Mouse (Mus musculus) embryonic facial prominence, embryonic 13.5 days (tissue): ENCODE results near the gene Efl1. TPM values are rescaled to one million over a fixed set of nuclear protein-coding genes. Genes with fewer than 3 reads are reported as not detected.
A peak's percentile ranks its signal among the peaks of the same experiment; 100 is the strongest.

Experiments used
- ATAC-seq: fragments of 200-750 bp; cut with Nextera tagmentation; 2 replicates; pipeline ENCODE4 v1.8.0; 2017; ENCODE audit warnings: low read depth; ENCODE audit not compliant: insufficient number of reproducible peaks, insufficient read depth, low FRiP score, low TSS enrichment
- H3K27ac ChIP-seq: fragments of 300-500 bp; sonication (generic); 2 replicates; pipeline ENCODE4 v1.5.1; 2015; ENCODE audit warnings: moderate library complexity, mild to moderate bottlenecking, inconsistent platforms
- H3K27me3 ChIP-seq: fragments of 300-500 bp; sonication (generic); 2 replicates; pipeline ENCODE4 v1.6.1; 2015; ENCODE audit warnings: mild to moderate bottlenecking, inconsistent platforms
- H3K36me3 ChIP-seq: fragments of 300-500 bp; sonication (generic); 2 replicates; pipeline ENCODE4 v1.6.1; 2015; ENCODE audit warnings: mild to moderate bottlenecking, inconsistent platforms
- H3K4me1 ChIP-seq: fragments of 300-500 bp; sonication (generic); 2 replicates; pipeline ENCODE4 v1.6.1; 2015; ENCODE audit warnings: inconsistent platforms
- H3K4me2 ChIP-seq: fragments of 300-500 bp; sonication (generic); 2 replicates; pipeline ENCODE4 v1.6.1; 2015; ENCODE audit warnings: moderate library complexity, mild to moderate bottlenecking, inconsistent platforms
- H3K4me3 ChIP-seq: fragments of 300-500 bp; sonication (generic); 2 replicates; pipeline ENCODE4 v1.5.1; 2015; ENCODE audit warnings: mild to moderate bottlenecking, inconsistent platforms
- H3K9ac ChIP-seq: fragments of 300-500 bp; sonication (generic); 2 replicates; pipeline ENCODE4 v1.6.1; 2015; ENCODE audit warnings: mild to moderate bottlenecking, inconsistent platforms
- H3K9me3 ChIP-seq: fragments of 300-500 bp; sonication (generic); 2 replicates; pipeline ENCODE4 v1.6.1; 2016; ENCODE audit warnings: inconsistent platforms
- WGBS: fragments of 180-500 bp; shearing (Covaris S2); methylation state at CpG from one replicate; pipeline ENCODE4 v1.1.7; 2015; ENCODE audit warnings: mixed read lengths; 5-methylcytosine and 5-hydroxymethylcytosine counted together
- polyA plus RNA-seq: library from polyadenylated mRNA; unstranded; fragments of >200 nt; fragmentation: Nextera tagmentation; extraction: Ambion mirVana; gene quantifications from 2 replicates; pipeline ENCODE4 v1.2.1, GENCODE M21; 2015

The Efl1 gene
- polyA plus RNA-seq, 1 experiment from 2014 or later = 25.5 TPM

DNA sequence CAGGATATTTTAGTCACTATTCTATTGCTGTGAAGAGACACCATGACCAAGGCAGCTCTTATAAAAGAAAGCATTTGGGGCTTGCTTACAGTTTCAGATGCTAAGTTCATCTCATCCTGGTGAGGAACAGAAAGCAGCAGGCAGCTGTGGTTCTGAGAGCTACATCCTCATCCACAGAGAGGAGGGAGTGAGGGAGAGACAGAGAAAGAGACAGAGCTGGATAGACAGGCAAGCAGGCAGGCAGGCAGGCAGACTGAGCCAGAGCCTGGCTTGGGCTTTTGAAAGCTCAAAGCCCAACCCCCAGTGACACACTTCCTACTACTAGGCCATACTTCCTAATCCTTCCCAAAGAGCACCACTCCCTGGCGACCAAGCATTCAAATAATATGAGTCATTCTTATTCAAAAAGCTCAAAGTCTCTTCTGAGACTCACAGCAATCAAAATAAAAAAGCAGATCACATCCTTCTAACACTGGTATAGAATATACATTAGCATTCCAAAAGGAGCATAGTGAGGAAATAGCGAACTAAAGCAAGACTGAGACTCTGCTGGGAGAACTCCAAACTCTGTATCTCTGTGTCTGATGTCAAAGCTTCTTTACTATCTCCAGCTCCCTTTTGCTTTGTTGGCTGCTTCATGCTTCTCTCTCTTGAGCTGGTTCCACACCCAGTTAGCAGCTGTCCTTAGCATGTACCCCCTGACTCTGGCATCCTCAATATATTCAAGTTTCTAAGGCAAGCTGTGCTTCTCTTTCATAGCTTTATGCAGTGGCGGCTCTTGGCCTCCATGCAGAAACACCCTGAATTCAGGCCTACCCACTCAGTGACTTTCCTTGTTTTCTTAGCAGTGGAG is 86.6 kb downstream of the Efl1 start:
- WGBS = 84% methylated on average over 3 of the region's 3 CpGs
- no peak overlapping the region for H3K4me2 ChIP-seq
- H3K4me1 ChIP-seq = no peaks in the 10 kb centered on the region
- no peaks in the 10 kb centered on the region for H3K27me3 ChIP-seq
- no peaks in the 10 kb centered on the region for H3K9me3 ChIP-seq
- H3K9ac ChIP-seq = no peak overlapping the region
- H3K36me3 ChIP-seq = 0 out of 2 replicates have a peak, but pooled peaks cover 4% of the 10 kb centered on the region
- H3K27ac ChIP-seq = no peak overlapping the region; the same call in 1 of the 2 replicates
- no peak overlapping the region for H3K4me3 ChIP-seq
- no peak for ATAC-seq

DNA sequence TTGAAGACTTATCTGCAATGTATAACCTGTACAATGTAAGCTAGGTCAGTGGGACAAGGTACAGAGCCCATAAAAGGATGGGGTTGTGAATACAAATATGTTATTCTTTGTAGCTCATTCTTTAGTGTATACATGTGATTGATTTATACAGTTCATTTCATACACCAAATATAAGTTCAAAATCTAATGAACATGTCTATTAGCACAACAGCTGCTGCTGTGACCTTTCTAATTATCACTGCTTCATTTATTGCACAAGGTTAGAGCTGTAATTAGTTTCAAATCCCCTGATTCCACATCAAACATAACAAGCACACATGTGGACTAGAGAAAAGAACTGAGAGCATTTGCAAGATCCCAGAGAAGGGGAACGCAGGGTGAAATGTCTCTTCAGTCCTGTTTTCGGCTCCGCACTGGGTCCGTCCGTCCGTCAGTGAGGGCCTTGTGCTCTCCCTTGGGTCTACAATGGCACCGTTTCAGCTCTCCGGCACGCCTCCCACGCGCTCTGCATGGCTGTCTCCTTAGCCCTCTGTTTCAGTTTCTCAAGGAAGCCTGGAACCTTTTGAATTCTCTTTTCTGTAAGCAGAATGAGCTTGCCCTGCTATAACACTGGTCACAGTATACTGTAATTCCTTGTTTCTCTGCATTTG is 94.8 kb downstream of the Efl1 start:
- Histone ChIP-seq H3K4me2 (peak overlapping the region; percentile 39), H3K4me3 (no peak overlapping the region), H3K36me3 (0 out of 2 replicates have a peak, but pooled peaks cover 4% of the 10 kb centered on the region), H3K27ac (no peak overlapping the region), H3K4me1 (peaks cover 17% of the 10 kb centered on the region), H3K9me3 (no peaks in the 10 kb centered on the region), H3K27me3 (no peaks in the 10 kb centered on the region), H3K9ac (0 out of 2 replicates have a peak overlapping the region, but pooled peaks have one; percentile 46)
- ATAC-seq = no peak
- 50% methylated on average over 11 of the region's 11 CpGs for WGBS

DNA sequence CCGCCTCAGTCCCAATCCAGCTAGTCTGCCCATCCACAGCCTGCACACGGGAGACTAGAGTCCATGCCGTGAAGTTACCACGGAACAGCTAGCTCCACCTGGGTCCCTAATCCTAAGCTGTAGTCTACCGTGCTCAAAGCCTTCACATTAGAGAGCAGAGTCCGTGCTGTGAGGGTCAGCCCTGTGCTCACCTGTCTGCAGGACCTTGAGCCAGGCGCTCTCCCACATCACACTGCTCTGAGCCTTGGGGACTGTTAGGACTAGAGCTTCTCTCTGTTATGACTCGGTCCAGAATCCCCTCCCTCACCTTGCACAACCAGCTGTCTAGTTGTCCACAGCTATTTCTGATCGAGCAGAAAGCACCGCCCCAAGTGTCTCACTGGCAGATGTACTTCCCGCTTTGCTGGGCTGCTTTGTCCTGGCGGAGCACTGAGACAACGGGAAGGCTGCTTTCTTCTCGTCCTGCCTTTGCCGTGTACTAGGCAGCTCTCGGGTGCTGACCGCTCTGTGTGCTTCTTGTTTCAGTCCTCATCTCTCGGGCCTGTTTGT is 95.8 kb downstream of the Efl1 start:
- no peak for ATAC-seq
- WGBS = 77% methylated on average over 18 of the region's 18 CpGs

DNA sequence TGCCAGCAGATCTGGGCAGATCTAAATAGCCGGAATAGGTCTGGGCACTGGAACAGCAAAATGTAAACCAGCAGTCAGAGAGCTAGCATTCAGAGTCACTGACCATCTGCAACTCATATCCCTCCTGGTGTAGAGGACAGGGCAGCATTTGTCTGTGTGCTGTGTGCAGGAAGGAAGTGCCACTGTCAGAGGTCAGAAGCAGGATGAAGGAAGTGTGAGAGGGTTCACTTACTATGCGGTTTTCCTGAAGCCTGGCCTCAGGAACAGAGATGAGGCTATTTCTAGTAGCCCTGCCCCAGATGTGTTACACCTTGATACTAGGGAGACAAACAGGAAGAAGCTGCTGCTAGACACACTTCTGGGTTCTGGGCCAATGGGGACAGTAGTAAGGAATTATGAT is 100.4 kb downstream of the Efl1 start:
- Histone ChIP-seq H3K27me3 (no peaks in the 10 kb centered on the region), H3K4me2 (no peak overlapping the region), H3K36me3 (peaks cover 10% of the 10 kb centered on the region), H3K9ac (no peak overlapping the region), H3K27ac (no peak overlapping the region), H3K9me3 (no peaks in the 10 kb centered on the region), H3K4me3 (no peak overlapping the region), H3K4me1 (peaks cover 26% of the 10 kb centered on the region; the same call in 1 of the 2 replicates)
- 41% methylated on average over 2 of the region's 2 CpGs for WGBS
- ATAC-seq = no peak

More for the DNA sequence above, 95.8 kb downstream of the Efl1 start:
- 0 out of 2 replicates have a peak, but pooled peaks cover 4% of the 10 kb centered on the region for H3K36me3 ChIP-seq
- no peaks in the 10 kb centered on the region for H3K27me3 ChIP-seq
- no peak overlapping the region for H3K4me2 ChIP-seq
- H3K9ac ChIP-seq = no peak overlapping the region
- H3K4me3 ChIP-seq = no peak overlapping the region
- no peak overlapping the region for H3K27ac ChIP-seq
- no peaks in the 10 kb centered on the region for H3K9me3 ChIP-seq
- H3K4me1 ChIP-seq = peaks cover 23% of the 10 kb centered on the region

DNA sequence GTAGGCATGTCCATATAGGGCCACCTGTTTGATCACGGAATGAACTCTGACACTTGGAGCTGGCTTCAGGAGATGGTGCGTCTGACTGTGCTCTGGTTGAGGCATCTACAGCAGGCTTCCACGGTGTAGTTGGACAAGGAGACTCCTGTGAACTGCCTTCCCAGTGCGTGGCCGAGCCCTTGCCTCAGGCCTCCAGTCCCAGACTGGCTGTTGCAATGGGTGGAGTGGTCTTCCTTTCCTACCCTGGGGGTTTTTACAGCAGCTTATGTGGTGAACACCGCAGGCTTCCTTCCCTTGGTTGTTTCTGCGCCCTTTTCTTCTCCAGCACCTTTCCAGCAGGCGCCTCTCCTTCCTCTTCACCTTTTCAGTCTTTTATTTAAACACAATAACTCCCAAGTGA is 100.8 kb downstream of the Efl1 start:
- H3K9me3 ChIP-seq = no peaks in the 10 kb centered on the region
- no peak overlapping the region for H3K4me2 ChIP-seq
- H3K9ac ChIP-seq = no peak overlapping the region
- H3K27me3 ChIP-seq = no peaks in the 10 kb centered on the region
- 58% methylated on average over 8 of the region's 8 CpGs for WGBS
- no peak overlapping the region for H3K4me3 ChIP-seq
- no peak for ATAC-seq
- peaks cover 23% of the 10 kb centered on the region; the same call in 1 of the 2 replicates for H3K4me1 ChIP-seq
- H3K36me3 ChIP-seq = peaks cover 10% of the 10 kb centered on the region
- H3K27ac ChIP-seq = peak overlapping the region; percentile 56; the same call in 1 of the 2 replicates

DNA sequence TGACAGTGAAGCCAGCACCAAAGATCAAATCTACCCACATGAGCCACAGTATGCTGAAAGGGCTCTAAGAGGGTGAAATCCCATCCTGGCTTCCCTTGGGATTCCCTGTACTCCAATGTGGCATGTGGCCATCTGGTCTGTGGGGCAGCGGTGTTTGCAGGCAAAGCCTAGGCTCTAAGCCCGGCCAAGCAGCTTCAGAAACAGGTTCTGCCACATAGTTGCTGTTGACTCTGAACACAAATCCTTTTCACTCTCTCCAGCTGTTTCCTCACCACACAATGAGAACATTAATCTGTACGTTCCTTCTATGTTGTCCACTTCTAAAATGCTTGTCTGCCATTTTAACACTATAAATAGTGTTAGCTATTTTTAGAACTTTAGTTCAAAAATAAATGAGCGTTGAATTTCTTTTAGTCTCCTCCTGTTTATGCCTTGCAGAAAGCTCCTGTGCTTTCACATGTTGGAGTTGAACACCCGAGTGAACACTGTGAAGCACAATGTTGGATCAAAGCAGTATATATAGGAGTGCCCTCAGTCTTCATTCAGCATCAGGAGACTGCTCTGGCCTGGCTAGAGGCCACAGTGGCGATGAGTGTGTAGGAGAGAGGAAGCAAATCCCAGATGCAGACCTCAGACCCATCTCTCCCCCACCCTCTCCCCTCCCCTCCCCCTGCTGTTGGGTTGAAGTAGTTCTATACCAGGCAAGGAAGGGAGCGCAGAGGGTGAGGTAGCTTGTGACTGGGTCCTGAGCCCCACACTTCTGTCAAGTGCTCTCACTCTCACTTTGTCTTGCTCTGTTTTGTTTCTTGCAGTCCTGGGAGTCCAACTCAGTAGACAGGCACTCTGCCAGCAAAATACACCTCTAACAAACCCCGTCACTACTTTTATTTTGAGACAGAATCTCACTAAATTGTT is 104.0 kb downstream of the Efl1 start:
- Histone ChIP-seq H3K4me3 (no peak overlapping the region), H3K4me1 (peaks cover 21% of the 10 kb centered on the region; the same call in 1 of the 2 replicates), H3K4me2 (no peak overlapping the region), H3K36me3 (peaks cover 14% of the 10 kb centered on the region), H3K9ac (no peak overlapping the region), H3K27me3 (no peaks in the 10 kb centered on the region), H3K27ac (peak overlapping the region; percentile 73), H3K9me3 (no peaks in the 10 kb centered on the region)
- no peak for ATAC-seq
- WGBS = 55% methylated on average over 8 of the region's 8 CpGs

DNA sequence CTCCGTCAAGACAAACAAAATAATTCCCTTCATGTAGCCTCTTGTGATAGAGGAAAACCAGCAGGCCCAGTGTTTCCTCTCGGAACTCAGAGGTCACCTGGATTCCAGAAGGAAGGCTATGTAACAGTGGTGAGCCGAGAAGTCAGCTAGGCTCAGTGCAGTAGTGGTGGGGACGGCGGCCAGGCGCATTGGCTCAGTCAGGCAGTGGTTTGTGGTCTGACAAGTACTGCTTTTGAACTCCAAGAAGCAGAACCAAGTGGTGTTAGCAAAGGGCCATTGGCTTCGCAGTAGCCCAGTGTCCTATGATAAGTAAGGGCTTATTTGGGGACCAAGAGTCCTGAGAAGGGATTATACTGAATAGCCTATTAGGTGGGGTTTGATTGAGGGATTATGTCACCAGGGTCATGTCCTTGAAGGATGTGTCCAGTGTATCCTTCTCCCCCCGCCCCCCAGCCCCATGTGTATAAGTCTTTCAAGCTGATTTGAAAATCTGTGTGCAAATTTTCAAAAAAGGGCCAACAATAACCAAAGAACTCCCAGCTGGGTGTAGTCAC is 107.3 kb downstream of the Efl1 start:
- H3K4me3 ChIP-seq = no peak overlapping the region
- no peaks in the 10 kb centered on the region for H3K27me3 ChIP-seq
- ATAC-seq = no peak
- no peak overlapping the region for H3K27ac ChIP-seq
- peaks cover 14% of the 10 kb centered on the region for H3K36me3 ChIP-seq
- no peaks in the 10 kb centered on the region for H3K9me3 ChIP-seq
- 86% methylated on average over 8 of the region's 8 CpGs for WGBS
- no peak overlapping the region for H3K9ac ChIP-seq
- H3K4me2 ChIP-seq = no peak overlapping the region
- H3K4me1 ChIP-seq = peaks cover 13% of the 10 kb centered on the region; the same call in 1 of the 2 replicates

DNA sequence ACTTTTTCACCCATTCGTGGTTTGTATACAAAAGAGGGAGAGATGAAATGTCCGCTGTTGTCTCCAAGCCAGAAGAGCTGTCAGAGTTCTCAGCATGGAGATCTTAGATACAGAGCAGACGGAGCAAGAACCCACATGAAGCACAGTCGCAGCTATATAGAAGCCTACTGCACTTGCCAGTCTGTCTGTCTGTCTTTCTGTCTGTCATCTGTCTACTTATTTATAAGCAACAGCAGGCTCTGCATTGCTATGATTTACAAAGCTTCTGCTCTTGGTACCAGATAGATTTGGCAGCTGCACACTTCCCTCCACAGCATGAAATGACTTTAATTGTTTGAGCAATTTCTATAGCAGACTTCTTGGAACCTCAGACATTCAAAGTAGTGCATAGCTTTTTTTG is 110.1 kb downstream of the Efl1 start:
- no peak for ATAC-seq
- H3K4me1 ChIP-seq = no peaks in the 10 kb centered on the region
- H3K9me3 ChIP-seq = no peaks in the 10 kb centered on the region
- no peak overlapping the region for H3K4me2 ChIP-seq
- 85% methylated on average over 4 of the region's 4 CpGs for WGBS
- no peak overlapping the region for H3K27ac ChIP-seq
- no peak overlapping the region for H3K4me3 ChIP-seq
- peaks cover 29% of the 10 kb centered on the region for H3K36me3 ChIP-seq
- H3K9ac ChIP-seq = no peak overlapping the region
- H3K27me3 ChIP-seq = no peaks in the 10 kb centered on the region

DNA sequence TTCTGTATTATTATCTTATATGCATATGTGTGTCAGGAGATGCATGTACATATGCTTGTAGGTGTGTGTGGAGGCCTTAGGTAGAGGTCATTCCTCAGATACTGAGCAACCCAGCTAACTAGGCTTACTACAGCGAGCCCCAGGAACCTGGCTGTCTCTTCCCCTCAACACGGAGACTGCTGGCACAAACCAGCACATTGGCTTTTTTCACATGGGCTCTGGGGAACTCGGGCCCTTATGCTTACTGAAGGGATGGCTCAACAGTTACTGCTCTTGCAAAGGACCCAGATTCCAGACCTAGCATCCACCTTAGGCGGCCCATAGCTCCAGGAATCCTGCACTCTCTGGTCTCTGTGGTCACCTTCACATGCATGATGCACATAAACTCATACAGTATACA is 110.7 kb downstream of the Efl1 start:
- Histone ChIP-seq H3K4me1 (no peaks in the 10 kb centered on the region), H3K36me3 (peaks cover 29% of the 10 kb centered on the region), H3K4me2 (no peak overlapping the region), H3K9ac (no peak overlapping the region), H3K4me3 (no peak overlapping the region), H3K27ac (no peak overlapping the region), H3K27me3 (no peaks in the 10 kb centered on the region), H3K9me3 (no peaks in the 10 kb centered on the region)
- no peak for ATAC-seq
- 86% methylated on average over 4 of the region's 4 CpGs for WGBS

DNA sequence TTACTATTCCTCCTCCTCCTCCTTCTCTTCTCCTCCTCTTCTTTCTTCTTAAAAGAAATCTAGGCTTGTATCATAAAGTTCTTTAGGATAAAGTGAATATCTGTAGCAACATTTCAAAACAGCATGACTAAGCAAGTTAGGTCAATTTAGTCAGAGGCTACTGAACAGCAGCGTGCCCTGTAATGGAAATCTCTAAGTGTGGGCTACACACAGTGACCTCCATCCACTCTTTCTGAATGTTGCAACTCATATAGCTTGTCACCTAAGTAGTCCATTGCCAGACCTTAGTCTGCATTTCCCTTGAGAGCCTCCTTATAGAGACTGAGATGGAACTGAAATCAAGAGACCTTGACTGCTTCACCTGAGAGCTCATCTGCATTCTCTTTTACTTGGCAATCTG is 116.5 kb downstream of the Efl1 start:
- Histone ChIP-seq H3K9me3 (no peaks in the 10 kb centered on the region), H3K4me1 (peaks cover 17% of the 10 kb centered on the region), H3K4me2 (no peak overlapping the region), H3K4me3 (no peak overlapping the region), H3K27ac (no peak overlapping the region), H3K9ac (no peak overlapping the region), H3K36me3 (peaks cover 25% of the 10 kb centered on the region), H3K27me3 (no peaks in the 10 kb centered on the region)
- 81% methylated on average over 1 of the region's 1 CpGs for WGBS
- ATAC-seq = no peak

DNA sequence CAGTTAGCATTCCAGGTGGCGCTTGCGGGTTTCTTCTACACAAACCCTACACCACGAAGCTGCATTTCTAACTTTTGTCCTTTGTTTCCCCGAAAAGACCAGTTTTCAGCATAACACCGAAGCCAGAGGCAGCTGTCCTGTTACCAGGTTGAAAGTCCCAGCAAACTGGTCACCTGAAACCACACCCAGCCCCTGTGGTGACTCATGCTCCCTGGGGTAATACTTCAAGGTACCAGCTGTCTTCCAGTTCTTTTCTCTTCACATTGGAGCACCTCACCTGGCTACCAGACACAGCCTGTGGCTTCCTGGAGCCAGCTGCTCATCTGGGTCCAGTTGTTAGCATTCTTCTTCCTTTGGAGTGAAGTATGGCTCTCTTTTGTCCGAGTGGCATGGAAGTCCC is 118.2 kb downstream of the Efl1 start:
- Histone ChIP-seq H3K36me3 (peaks cover 22% of the 10 kb centered on the region), H3K27me3 (no peaks in the 10 kb centered on the region), H3K4me2 (no peak overlapping the region), H3K4me3 (no peak overlapping the region), H3K9me3 (no peaks in the 10 kb centered on the region), H3K9ac (no peak overlapping the region), H3K27ac (no peak overlapping the region), H3K4me1 (peaks cover 24% of the 10 kb centered on the region)
- WGBS = 75% methylated on average over 6 of the region's 6 CpGs
- no peak for ATAC-seq
